Mouse (Mus musculus): ENCODE results near the gene Mup19. TPM values are rescaled to one million over a fixed set of nuclear protein-coding genes. Genes with fewer than 3 reads are reported as not detected.

Gene Mup19
- not detected for total RNA-seq (2023)

DNA sequence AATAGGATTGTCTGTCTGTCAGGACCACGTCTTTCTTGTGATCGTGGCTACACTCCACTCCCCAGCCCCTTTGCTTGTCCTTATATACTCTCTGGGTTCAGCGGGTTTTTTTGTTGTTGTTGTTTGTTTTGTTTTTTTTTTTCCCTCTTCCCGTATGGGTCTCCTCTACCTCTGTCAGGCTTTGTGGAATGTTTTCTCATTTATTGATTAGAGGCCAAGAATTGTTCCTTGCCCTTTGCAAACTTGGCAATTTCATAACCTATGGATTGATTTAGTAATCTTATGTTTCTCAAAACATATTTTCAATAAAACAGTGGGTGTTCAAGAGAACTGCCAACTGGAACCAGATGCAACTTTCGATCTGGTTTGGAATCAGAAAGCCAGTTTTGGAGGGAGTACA is at the start of gene Mup19:
TSS of gene Mup19 (minus strand) at position 101 of the 400 bp plus-strand sequence.

Other genes starting within 250 kb of the Mup19 start
- gene Mup17, start 186.4 kb downstream of the Mup19 start, total RNA-seq (2023), result not detected
- gene Mup18, start 108.1 kb downstream of the Mup19 start, total RNA-seq (2023), result 0.58 TPM
- not detected for gene Mup5, start 53.0 kb upstream of the Mup19 start, total RNA-seq (2023)

Data from CD8-positive naive resting alpha-beta T cell, adult 57 days (primary cell).